Mouse (Mus musculus): ENCODE data around the gene Chmp3.

DNA sequence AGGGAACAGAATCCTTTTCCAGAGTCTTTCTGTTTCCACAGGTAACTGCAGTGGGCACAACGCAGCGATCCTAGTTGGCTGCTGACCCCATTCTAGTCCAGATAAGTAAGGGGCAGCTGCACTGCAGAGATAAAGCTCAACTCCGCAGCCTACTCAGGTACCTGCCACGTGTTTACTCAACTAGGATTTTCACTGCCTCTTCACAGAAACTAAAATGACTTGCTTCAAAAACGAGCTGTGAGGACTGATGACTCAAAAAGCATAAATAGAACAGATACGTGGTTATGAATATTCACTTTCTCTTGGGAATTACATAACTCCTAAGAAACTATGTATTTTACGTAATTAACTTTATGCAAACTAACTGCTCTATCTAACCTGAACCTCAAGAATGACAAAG, 66.4 kb downstream of the Chmp3 start:
- TF ChIP-seq CTCF (IDR thresholded peaks at IDR 0.05; ENCODE audit: insufficient read depth, low read length) (no peak), POLR2A (IDR thresholded peaks at IDR 0.05; ENCODE audit: borderline replicate concordance, extremely low read depth, low read depth, low read length) (no peak)
